Mouse (Mus musculus): ENCODE results near the gene Pogk. TPM values are rescaled to one million over a fixed set of nuclear protein-coding genes. Genes with fewer than 3 reads are reported as not detected.

Pogk gene
- total and polyA plus RNA-seq, 2 experiments from 2014 or later = 5.4 to 26.3 TPM

- Histone ChIP-seq H3K9ac (replicated peaks; ENCODE audit: low read depth, low read length) (no peak overlapping the region), H3K4me1 (ENCODE audit: control insufficient read depth, insufficient read depth) (0 out of 2 replicates have a peak, but pooled peaks cover 11% of the 10 kb centered on the region), H3K27me3 (ENCODE audit: control insufficient read depth, insufficient read depth, low read length) (no peaks in the 10 kb centered on the region), H3K36me3 (replicated peaks; ENCODE audit: control insufficient read depth, insufficient read depth, low read length) (peaks cover 6% of the 10 kb centered on the region), H3K9me3 (replicated peaks; ENCODE audit: control insufficient read depth, low read length) (no peaks in the 10 kb centered on the region), H3K4me3 (ENCODE audit: low read depth, low read length) (no peak overlapping the region), H3K4me2 (ENCODE audit: low read depth, low read length) (no peak overlapping the region), H3K27ac (ENCODE audit: low read depth) (no peak overlapping the region)
- ATAC-seq (ENCODE audit: insufficient read depth, low read depth) = no peak
- WGBS = 82% methylated on average over 3 of the region's 3 CpGs
- no peak for DNase-seq (ENCODE audit: low spot score)
- TF ChIP-seq CTCF (IDR thresholded peaks at IDR 0.05; ENCODE audit: low read depth) (no peak), EP300 (IDR thresholded peaks at IDR 0.05; ENCODE audit: low read depth) (no peak)
Observed at GRCm38 (mm10) chr1:166412266-166412665, 2.6 kb upstream of the Pogk start.

- Histone ChIP-seq H3K4me3 (ENCODE audit: low read depth, low read length) (no peak overlapping the region), H3K4me1 (ENCODE audit: control insufficient read depth, insufficient read depth) (0 out of 2 replicates have a peak, but pooled peaks cover 11% of the 10 kb centered on the region), H3K27ac (ENCODE audit: low read depth) (no peak overlapping the region), H3K36me3 (replicated peaks; ENCODE audit: control insufficient read depth, insufficient read depth, low read length) (peaks cover 11% of the 10 kb centered on the region), H3K4me2 (ENCODE audit: low read depth, low read length) (no peak overlapping the region), H3K27me3 (ENCODE audit: control insufficient read depth, insufficient read depth, low read length) (no peaks in the 10 kb centered on the region), H3K9ac (replicated peaks; ENCODE audit: low read depth, low read length) (no peak overlapping the region), H3K9me3 (replicated peaks; ENCODE audit: control insufficient read depth, low read length) (no peaks in the 10 kb centered on the region)
- TF ChIP-seq CTCF (IDR thresholded peaks at IDR 0.05; ENCODE audit: low read depth) (no peak), EP300 (IDR thresholded peaks at IDR 0.05; ENCODE audit: low read depth) (no peak)
- ATAC-seq (ENCODE audit: insufficient read depth, low read depth) (no peak), DNase-seq (ENCODE audit: low spot score) (no peak)
- WGBS = 96% methylated on average over 1 of the region's 1 CpGs
Observed at GRCm38 (mm10) chr1:166411541-166411940, 1.9 kb upstream of the Pogk start.

GRCm38 (mm10) chr1:166409177-166409700, 424 bp downstream of the Pogk start:
- peak; percentile 81 for ATAC-seq (ENCODE audit: insufficient read depth, low read depth)
- peaks cover 15% of the 10 kb centered on the region for H3K36me3 ChIP-seq (replicated peaks; ENCODE audit: control insufficient read depth, insufficient read depth, low read length)
- peaks cover 19% of the 10 kb centered on the region; the same call in 1 of the 2 replicates for H3K4me1 ChIP-seq (ENCODE audit: control insufficient read depth, insufficient read depth)
- 1% methylated on average over 32 of the region's 45 CpGs for WGBS
- H3K9ac ChIP-seq (replicated peaks; ENCODE audit: low read depth, low read length) = peak overlapping the region; percentile 69
- peak overlapping the region; percentile 87 for H3K27ac ChIP-seq (ENCODE audit: low read depth)
- H3K4me2 ChIP-seq (ENCODE audit: low read depth, low read length) = peak overlapping the region; percentile 91
- no peak for TF ChIP-seq CTCF (IDR thresholded peaks at IDR 0.05; ENCODE audit: low read depth)
- no peak for TF ChIP-seq EP300 (IDR thresholded peaks at IDR 0.05; ENCODE audit: low read depth)
- peak overlapping the region; percentile 72 for H3K4me3 ChIP-seq (ENCODE audit: low read depth, low read length)
- no peaks in the 10 kb centered on the region for H3K27me3 ChIP-seq (ENCODE audit: control insufficient read depth, insufficient read depth, low read length)
- H3K9me3 ChIP-seq (replicated peaks; ENCODE audit: control insufficient read depth, low read length) = no peaks in the 10 kb centered on the region
- peak; percentile 34 for DNase-seq (ENCODE audit: low spot score)

GRCm38 (mm10) chr1:166403846-166404245, 5.8 kb downstream of the Pogk start:
- no peak overlapping the region for H3K27ac ChIP-seq (ENCODE audit: low read depth)
- WGBS = 87% methylated on average over 3 of the region's 3 CpGs
- H3K9me3 ChIP-seq (replicated peaks; ENCODE audit: control insufficient read depth, low read length) = no peaks in the 10 kb centered on the region
- H3K4me2 ChIP-seq (ENCODE audit: low read depth, low read length) = no peak overlapping the region
- H3K4me1 ChIP-seq (ENCODE audit: control insufficient read depth, insufficient read depth) = peaks cover 17% of the 10 kb centered on the region; the same call in 1 of the 2 replicates
- no peak overlapping the region for H3K4me3 ChIP-seq (ENCODE audit: low read depth, low read length)
- no peaks in the 10 kb centered on the region for H3K27me3 ChIP-seq (ENCODE audit: control insufficient read depth, insufficient read depth, low read length)
- peaks cover 37% of the 10 kb centered on the region for H3K36me3 ChIP-seq (replicated peaks; ENCODE audit: control insufficient read depth, insufficient read depth, low read length)
- ATAC-seq (ENCODE audit: insufficient read depth, low read depth) (no peak), DNase-seq (ENCODE audit: low spot score) (no peak)
- no peak for TF ChIP-seq CTCF (IDR thresholded peaks at IDR 0.05; ENCODE audit: low read depth)
- no peak for TF ChIP-seq EP300 (IDR thresholded peaks at IDR 0.05; ENCODE audit: low read depth)
- H3K9ac ChIP-seq (replicated peaks; ENCODE audit: low read depth, low read length) = no peak overlapping the region

DNA sequence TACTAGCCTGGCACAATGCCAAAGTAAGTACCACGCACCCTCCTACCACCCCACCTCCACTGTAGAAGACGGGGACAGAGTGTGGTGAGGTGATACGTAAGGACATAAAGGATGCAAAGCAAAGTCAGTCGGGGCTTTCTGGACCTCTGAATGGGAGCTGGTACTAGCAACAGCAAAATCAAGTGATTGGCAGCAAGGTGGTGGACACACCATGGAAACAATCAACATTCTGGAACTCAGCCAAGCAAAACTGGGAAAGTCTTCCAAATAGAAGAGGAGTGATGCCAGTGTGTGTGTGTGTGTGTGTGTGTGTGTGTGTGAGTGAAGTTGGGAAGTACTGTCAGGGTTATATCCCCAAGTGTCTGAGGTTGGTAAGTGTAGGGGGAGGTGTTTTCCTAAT, 7.7 kb downstream of the Pogk start:
- no peak overlapping the region for H3K4me2 ChIP-seq (ENCODE audit: low read depth, low read length)
- H3K4me1 ChIP-seq (ENCODE audit: control insufficient read depth, insufficient read depth) = peaks cover 12% of the 10 kb centered on the region; the same call in 1 of the 2 replicates
- H3K27me3 ChIP-seq (ENCODE audit: control insufficient read depth, insufficient read depth, low read length) = no peaks in the 10 kb centered on the region
- 61% methylated on average over 4 of the region's 4 CpGs for WGBS
- no peak overlapping the region for H3K4me3 ChIP-seq (ENCODE audit: low read depth, low read length)
- ATAC-seq (ENCODE audit: insufficient read depth, low read depth) (peak; percentile 42), DNase-seq (ENCODE audit: low spot score) (peak; percentile 29)
- no peak overlapping the region for H3K9ac ChIP-seq (replicated peaks; ENCODE audit: low read depth, low read length)
- H3K36me3 ChIP-seq (replicated peaks; ENCODE audit: control insufficient read depth, insufficient read depth, low read length) = peaks cover 47% of the 10 kb centered on the region
- H3K27ac ChIP-seq (ENCODE audit: low read depth) = no peak overlapping the region
- TF ChIP-seq EP300 (IDR thresholded peaks at IDR 0.05; ENCODE audit: low read depth) = no peak
- no peak for TF ChIP-seq CTCF (IDR thresholded peaks at IDR 0.05; ENCODE audit: low read depth)
- H3K9me3 ChIP-seq (replicated peaks; ENCODE audit: control insufficient read depth, low read length) = no peaks in the 10 kb centered on the region

GRCm38 (mm10) chr1:166401455-166401854, 8.2 kb downstream of the Pogk start:
- H3K4me2 ChIP-seq (ENCODE audit: low read depth, low read length) = no peak overlapping the region
- peaks cover 50% of the 10 kb centered on the region for H3K36me3 ChIP-seq (replicated peaks; ENCODE audit: control insufficient read depth, insufficient read depth, low read length)
- peaks cover 12% of the 10 kb centered on the region; the same call in 1 of the 2 replicates for H3K4me1 ChIP-seq (ENCODE audit: control insufficient read depth, insufficient read depth)
- no peaks in the 10 kb centered on the region for H3K27me3 ChIP-seq (ENCODE audit: control insufficient read depth, insufficient read depth, low read length)
- no peak for DNase-seq (ENCODE audit: low spot score)
- no peak overlapping the region for H3K4me3 ChIP-seq (ENCODE audit: low read depth, low read length)
- H3K27ac ChIP-seq (ENCODE audit: low read depth) = no peak overlapping the region
- H3K9ac ChIP-seq (replicated peaks; ENCODE audit: low read depth, low read length) = no peak overlapping the region
- H3K9me3 ChIP-seq (replicated peaks; ENCODE audit: control insufficient read depth, low read length) = no peaks in the 10 kb centered on the region
- TF ChIP-seq CTCF (IDR thresholded peaks at IDR 0.05; ENCODE audit: low read depth) (no peak), EP300 (IDR thresholded peaks at IDR 0.05; ENCODE audit: low read depth) (no peak)
- ATAC-seq (ENCODE audit: insufficient read depth, low read depth) = no peak
